Mouse (Mus musculus): ENCODE data around the gene Nfib.

DNA sequence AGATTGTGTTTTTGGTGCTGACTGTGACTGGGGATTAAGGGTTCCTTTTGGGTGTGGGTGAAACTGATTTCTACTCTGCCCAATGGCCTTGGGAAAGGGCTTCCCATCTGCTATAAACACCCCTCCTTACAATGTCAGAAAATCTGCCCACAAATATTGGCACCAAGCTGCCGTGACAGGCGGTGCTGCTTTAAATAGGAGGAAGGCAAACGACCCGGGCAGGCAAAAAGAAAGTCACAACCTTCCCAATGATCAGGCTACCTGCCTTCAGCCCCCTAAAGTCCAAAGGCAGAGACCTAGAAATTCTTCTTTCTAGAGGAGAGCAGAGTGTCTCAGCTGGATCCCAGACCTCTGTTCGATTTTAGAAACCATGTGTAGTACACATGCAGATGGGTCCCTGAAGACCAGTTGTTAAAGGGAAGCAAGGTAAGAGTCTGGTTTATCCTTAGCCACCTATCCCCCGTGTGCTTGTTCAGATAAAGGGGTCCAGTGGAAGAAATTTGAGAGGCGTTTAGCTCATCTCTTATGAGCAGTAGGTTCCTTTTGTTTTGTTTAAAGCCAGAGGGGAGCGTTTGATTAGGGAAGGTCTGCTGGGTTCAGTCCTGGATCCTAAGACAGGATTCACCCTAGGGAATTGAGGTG, 166.0 kb downstream of the Nfib start:
- TF ChIP-seq CTCF (IDR thresholded peaks at IDR 0.05; ENCODE audit: low read depth) (no peak), EP300 (IDR thresholded peaks at IDR 0.05; ENCODE audit: low read depth) (no peak)

Measured in liver, embryonic 14.5 days (tissue).